Mouse (Mus musculus): ENCODE measurements around the gene Atad5. TPM values are rescaled to one million over a fixed set of nuclear protein-coding genes. Genes with fewer than 3 reads are reported as not detected.
"Not testable (repeated sequence)": the region's sequence is repeated elsewhere in the genome, so short reads cannot be mapped to it uniquely, and the experiment has no call there.

Atad5 gene
- polyA plus RNA-seq, 1 experiment = 0.83 TPM

- 14% methylated on average over 10 of the region's 10 CpGs for WGBS
- peak; percentile 68 for DNase-seq (ENCODE audit: low read depth, low spot score)
Measured at GRCm38 (mm10) chr11:80145787-80146275, 56.6 kb downstream of the Atad5 start.

- WGBS = 54% methylated on average over 6 of the region's 6 CpGs
- no peak for DNase-seq (ENCODE audit: low read depth, low spot score)
Measured at GRCm38 (mm10) chr11:80147748-80148147, 58.5 kb downstream of the Atad5 start.

- WGBS = 65% methylated on average over 1 of the region's 1 CpGs
- no peak for DNase-seq (ENCODE audit: low read depth, low spot score)
Measured at GRCm38 (mm10) chr11:80148313-80148712, 59.1 kb downstream of the Atad5 start.

GRCm38 (mm10) chr11:80148974-80149373, 59.8 kb downstream of the Atad5 start:
- 85% methylated on average over 3 of the region's 4 CpGs for WGBS

GRCm38 (mm10) chr11:80149412-80150023, 60.3 kb downstream of the Atad5 start:
- DNase-seq (ENCODE audit: low read depth, low spot score) = no peak
- 88% methylated on average over 8 of the region's 8 CpGs for WGBS

More at GRCm38 (mm10) chr11:80148974-80149373, 59.8 kb downstream of the Atad5 start:
- not testable (repeated sequence) for DNase-seq (ENCODE audit: low read depth, low spot score)

- 47% methylated on average over 5 of the region's 5 CpGs for WGBS
- DNase-seq (ENCODE audit: low read depth, low spot score) = no peak
Measured at GRCm38 (mm10) chr11:80150566-80150965, 61.4 kb downstream of the Atad5 start.

GRCm38 (mm10) chr11:80151541-80151940, 62.3 kb downstream of the Atad5 start:
- WGBS = 38% methylated on average over 2 of the region's 2 CpGs
- no peak for DNase-seq (ENCODE audit: low read depth, low spot score)

GRCm38 (mm10) chr11:80152376-80152775, 63.2 kb downstream of the Atad5 start:
- 64% methylated on average over 8 of the region's 8 CpGs for WGBS
- no peak for DNase-seq (ENCODE audit: low read depth, low spot score)

- peak; percentile 67 for DNase-seq (ENCODE audit: low read depth, low spot score)
- WGBS = under 1% methylated on average over 47 of the region's 47 CpGs
Measured at GRCm38 (mm10) chr11:80153857-80154495, 64.8 kb downstream of the Atad5 start, which contains the start of gene Adap2. Adap2 (plus strand) TSS chr11:80154105.

GRCm38 (mm10) chr11:80154501-80154900, 65.3 kb downstream of the Atad5 start:
- DNase-seq (ENCODE audit: low read depth, low spot score) = no peak
- 41% methylated on average over 25 of the region's 25 CpGs for WGBS

- WGBS = 85% methylated on average over 8 of the region's 8 CpGs
- no peak for DNase-seq (ENCODE audit: low read depth, low spot score)
Measured at GRCm38 (mm10) chr11:80155541-80155940, 66.3 kb downstream of the Atad5 start.

GRCm38 (mm10) chr11:80155961-80156360, 66.8 kb downstream of the Atad5 start:
- WGBS = 84% methylated on average over 4 of the region's 4 CpGs
- no peak for DNase-seq (ENCODE audit: low read depth, low spot score)

- DNase-seq (ENCODE audit: low read depth, low spot score) = no peak
- WGBS = 65% methylated on average over 4 of the region's 4 CpGs
Measured at GRCm38 (mm10) chr11:80156841-80157240, 67.6 kb downstream of the Atad5 start.

GRCm38 (mm10) chr11:80159018-80159417, 69.8 kb downstream of the Atad5 start:
- no peak for DNase-seq (ENCODE audit: low read depth, low spot score)
- 37% methylated on average over 7 of the region's 7 CpGs for WGBS

GRCm38 (mm10) chr11:80161041-80161440, 71.8 kb downstream of the Atad5 start:
- 73% methylated on average over 4 of the region's 4 CpGs for WGBS
- DNase-seq (ENCODE audit: low read depth, low spot score) = no peak

- WGBS = 73% methylated on average over 7 of the region's 7 CpGs
- DNase-seq (ENCODE audit: low read depth, low spot score) = no peak
Measured at GRCm38 (mm10) chr11:80163362-80164116, 74.3 kb downstream of the Atad5 start.

GRCm38 (mm10) chr11:80164224-80164623, 75.0 kb downstream of the Atad5 start:
- 63% methylated on average over 2 of the region's 2 CpGs for WGBS
- DNase-seq (ENCODE audit: low read depth, low spot score) = no peak

GRCm38 (mm10) chr11:80168121-80168520, 78.9 kb downstream of the Atad5 start:
- no peak for DNase-seq (ENCODE audit: low read depth, low spot score)
- 66% methylated on average over 9 of the region's 9 CpGs for WGBS

GRCm38 (mm10) chr11:80168611-80169249, 79.5 kb downstream of the Atad5 start:
- no peak for DNase-seq (ENCODE audit: low read depth, low spot score)
- 46% methylated on average over 4 of the region's 4 CpGs for WGBS

- 74% methylated on average over 3 of the region's 3 CpGs for WGBS
Measured at GRCm38 (mm10) chr11:80169629-80170028, 80.4 kb downstream of the Atad5 start.

More at GRCm38 (mm10) chr11:80169629-80170028, 80.4 kb downstream of the Atad5 start:
- DNase-seq (ENCODE audit: low read depth, low spot score) = no peak

Measured in large intestine, adult 2 months (tissue).